Mouse (Mus musculus): ENCODE data around the gene Zfp791.
A peak's percentile ranks its signal among the peaks of the same experiment; 100 is the strongest.
"Not testable (repeated sequence)": the region's sequence is repeated elsewhere in the genome, so short reads cannot be mapped to it uniquely, and the experiment has no call there.

Gene Zfp791

GRCm38 (mm10) chr8:85122995-85123394 lies at the start of gene Zfp791:
TSS of gene Zfp791 (minus strand) at chr8:85123095.
- DNase-seq: no peak

- DNase-seq: peak; percentile 64
Observed at GRCm38 (mm10) chr8:85171291-85171690, 48.4 kb upstream of the Zfp791 start.

- DNase-seq: no peak
Observed at GRCm38 (mm10) chr8:85151624-85152023, 28.7 kb upstream of the Zfp791 start, which contains the start of gene Cks1brt. TSS of gene Cks1brt (plus strand) at chr8:85151924.

- DNase-seq: no peak
Observed at GRCm38 (mm10) chr8:85142516-85142915, 19.6 kb upstream of the Zfp791 start.

DNA sequence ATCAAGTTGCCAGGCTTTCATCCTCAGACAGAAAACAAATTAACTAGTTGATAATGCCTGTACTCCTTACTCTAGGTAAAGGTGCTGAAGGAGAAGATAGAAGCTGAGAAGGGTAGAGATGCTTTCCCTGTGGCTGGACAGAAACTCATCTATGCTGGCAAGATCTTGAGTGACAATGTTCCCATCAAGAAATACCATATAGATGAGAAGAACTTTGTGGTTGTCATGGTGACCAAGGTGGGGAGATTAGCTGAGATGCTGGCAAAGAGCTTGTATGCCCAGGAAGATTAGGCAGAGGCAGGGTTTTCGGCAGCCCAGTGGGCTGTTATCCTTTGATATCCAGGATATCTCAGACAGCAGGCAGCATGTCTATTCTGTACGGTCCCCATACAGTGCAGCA lies 12.8 kb upstream of the Zfp791 start:
- not testable (repeated sequence) for DNase-seq

DNA sequence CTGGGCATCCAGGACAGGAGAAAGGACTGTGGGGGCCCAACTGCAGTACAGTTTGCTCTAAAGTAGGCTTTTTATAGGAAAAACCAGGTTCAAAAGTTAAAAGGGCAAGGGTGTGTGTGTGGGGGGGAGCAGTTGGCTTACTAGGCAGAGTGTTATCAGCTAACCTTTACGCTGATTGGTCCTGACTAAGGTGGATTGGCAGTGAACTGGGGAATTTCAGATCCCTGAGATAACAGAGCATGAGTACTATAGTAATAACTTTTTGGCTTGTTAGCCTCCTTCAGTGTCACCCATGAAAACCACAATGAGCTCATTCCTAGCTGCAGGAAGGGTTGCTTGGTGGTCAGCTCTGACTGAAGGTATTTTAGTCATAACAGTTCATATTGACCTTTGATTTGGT lies 9.4 kb upstream of the Zfp791 start:
- no peak for DNase-seq

GRCm38 (mm10) chr8:85123691-85124090 lies 796 bp upstream of the Zfp791 start:
- DNase-seq: no peak

- not testable (repeated sequence) for DNase-seq
Observed at GRCm38 (mm10) chr8:85120251-85120650, 2.6 kb downstream of the Zfp791 start.

- peak; percentile 93 for DNase-seq
Observed at GRCm38 (mm10) chr8:85119052-85119981, 3.6 kb downstream of the Zfp791 start.

- no peak for DNase-seq
Observed at GRCm38 (mm10) chr8:85116984-85117383, 5.9 kb downstream of the Zfp791 start.

GRCm38 (mm10) chr8:85115501-85115900 lies 7.4 kb downstream of the Zfp791 start:
- no peak for DNase-seq

DNA sequence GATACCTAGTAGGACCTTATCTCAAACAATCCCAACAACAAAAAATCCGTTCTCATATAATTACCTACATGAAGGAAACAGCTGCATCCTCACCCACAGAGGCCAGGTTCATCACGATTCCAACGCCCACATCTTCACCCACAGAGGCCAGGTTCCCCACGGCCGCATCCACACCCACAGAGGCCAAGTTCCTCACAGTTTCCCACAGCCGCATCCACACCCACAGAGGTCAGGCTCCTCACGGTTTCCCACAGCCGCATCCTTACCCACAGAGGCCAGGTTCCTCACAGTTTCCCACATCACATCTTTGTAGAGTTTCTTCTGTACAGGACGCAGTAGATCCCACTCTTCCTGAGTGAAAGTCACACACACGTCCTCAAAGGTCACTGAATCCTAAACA lies 9.7 kb downstream of the Zfp791 start:
- DNase-seq: no peak

- DNase-seq: no peak
Observed at GRCm38 (mm10) chr8:85100076-85100665, 22.7 kb downstream of the Zfp791 start.

GRCm38 (mm10) chr8:85096850-85097249 lies 26.0 kb downstream of the Zfp791 start:
- DNase-seq: no peak

GRCm38 (mm10) chr8:85096196-85096595 lies 26.7 kb downstream of the Zfp791 start:
- no peak for DNase-seq

DNA sequence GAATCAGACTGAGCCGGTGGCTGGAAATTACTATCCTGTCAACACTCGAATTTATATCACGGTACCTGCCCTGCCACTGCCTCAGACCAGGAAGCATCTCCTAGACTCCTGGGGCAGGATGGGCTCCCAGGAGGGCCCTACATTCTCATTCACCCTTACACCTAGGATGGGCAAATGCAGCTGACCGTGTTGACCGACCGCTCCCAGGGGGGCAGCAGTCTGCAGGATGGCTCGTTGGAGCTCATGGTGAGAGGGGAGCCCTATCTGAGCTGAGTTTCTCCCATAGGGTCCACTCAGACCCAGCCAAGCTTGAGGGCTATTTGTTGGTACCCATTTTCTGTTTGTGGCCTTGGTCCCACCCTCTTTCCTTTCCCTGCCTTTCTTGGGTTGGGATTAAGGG lies 27.3 kb downstream of the Zfp791 start:
- no peak for DNase-seq

DNA sequence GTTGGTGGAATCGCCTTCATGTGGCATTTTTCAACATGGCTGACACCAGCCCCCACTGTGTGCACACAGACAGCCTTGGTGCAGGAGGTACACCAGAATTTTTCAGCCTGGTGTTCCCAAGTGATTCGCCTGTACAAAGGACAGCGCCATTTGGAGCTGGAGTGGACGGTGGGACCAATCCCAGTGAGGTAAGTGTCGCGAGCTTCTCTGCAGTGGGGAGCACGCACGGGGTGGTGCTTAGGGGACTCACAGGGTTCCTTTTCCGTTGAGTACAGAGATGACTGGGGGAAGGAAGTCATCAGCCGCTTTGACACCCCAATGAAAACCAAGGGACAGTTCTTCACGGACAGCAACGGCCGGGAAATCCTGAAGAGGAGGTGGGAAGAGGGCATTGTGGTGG lies 27.8 kb downstream of the Zfp791 start:
- DNase-seq: no peak

DNA sequence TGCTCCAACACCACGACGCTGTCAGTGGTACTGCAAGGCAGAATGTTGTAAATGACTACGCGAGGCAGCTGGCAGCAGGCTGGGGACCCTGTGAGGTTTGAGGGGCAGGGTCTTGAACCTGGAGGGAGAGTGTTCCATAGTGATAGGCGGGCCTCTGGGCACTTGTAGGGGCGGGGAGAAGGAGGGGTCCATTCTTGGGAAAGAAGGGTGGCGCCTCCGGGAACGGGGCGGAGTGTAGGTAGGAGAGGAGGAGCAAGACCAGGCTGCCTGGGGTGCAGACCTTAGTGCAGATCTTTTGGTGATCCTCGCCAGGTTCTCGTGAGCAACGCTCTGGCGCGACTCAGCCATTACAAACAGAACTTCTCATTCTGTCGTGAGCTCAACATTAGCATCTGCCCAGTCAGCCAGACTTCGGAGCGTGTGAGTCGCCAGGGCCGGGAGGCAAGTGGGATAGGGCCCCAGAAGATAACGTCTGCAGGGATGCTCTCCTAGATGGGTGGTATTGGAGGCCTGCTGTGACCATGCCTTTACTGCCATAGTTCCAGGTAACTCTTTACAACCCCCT lies 31.3 kb downstream of the Zfp791 start:
- DNase-seq: no peak

DNA sequence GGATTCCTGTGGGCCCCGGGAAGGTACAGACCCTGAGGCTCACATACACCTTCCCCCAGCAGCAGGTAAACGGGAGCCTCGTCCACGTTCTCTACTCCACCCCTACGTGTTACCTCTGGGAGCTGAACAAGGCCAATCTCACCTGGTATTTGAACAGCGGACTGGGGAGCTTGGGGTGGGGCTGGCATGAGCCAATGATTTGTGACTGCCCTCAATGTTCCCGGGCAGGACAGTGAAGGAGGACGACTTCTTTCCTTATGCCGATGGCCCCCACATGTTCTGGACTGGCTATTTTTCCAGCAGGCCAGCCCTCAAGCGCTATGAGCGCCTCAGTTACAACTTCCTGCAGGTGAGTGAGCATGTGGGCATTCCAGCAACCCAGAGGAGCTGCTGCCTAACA lies 32.0 kb downstream of the Zfp791 start:
- DNase-seq: no peak

DNA sequence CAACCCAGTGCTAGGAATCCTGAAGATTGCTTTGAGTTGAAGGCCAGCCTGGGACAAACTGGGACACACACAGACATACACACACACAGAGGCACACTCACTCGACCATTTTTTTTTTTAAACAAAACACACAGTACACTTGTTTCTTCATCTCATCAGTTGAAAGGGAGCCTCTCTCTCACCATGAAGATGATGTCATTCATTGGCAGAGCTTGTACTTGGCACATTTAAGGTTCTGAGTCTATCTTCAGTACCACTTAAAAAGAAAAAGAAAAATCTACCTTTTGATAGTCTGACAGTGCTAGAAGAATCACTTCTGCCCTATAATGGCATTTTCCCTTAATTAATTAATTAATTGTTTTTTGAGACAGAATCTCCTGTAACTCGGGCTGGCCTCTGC lies 34.1 kb downstream of the Zfp791 start:
- no peak for DNase-seq

DNA sequence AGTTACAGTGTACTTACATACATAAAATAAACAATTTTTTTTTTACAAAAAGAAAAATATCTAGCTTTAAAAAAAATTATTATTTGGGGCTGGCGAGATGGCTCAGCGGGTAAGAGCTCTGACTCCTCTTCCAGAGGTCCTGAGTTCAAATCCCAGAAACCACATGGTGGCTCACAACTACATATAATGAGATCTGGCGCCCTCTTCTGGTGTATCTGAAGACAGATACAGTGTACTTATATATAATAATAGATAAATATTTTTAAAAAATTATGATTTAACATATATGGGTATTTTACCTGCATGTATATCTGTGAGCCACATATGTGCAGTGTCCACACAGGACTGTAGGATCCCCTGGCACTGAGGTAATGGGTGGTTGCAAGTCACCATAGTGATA lies 36.7 kb downstream of the Zfp791 start:
- peak; percentile 9 for DNase-seq

DNA sequence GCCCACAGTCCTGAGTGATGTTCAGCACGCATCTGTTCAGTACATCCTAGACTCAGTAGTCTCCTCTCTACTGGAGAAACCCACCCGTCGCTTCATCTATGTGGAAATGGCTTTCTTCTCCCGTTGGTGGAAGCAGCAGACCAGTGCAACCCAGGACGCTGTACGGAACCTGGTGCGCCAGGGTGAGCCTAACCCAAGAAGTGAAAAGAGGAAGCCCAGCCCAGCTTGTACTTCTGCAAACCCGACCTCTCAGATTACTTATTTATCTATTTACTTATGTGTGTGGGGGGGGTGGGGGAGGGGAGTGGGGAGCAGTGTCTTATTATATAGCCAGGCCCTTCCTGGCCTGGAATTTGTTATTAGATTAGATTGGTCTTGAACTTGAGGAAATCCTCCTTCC lies 38.3 kb downstream of the Zfp791 start:
- DNase-seq: peak; percentile 8

DNA sequence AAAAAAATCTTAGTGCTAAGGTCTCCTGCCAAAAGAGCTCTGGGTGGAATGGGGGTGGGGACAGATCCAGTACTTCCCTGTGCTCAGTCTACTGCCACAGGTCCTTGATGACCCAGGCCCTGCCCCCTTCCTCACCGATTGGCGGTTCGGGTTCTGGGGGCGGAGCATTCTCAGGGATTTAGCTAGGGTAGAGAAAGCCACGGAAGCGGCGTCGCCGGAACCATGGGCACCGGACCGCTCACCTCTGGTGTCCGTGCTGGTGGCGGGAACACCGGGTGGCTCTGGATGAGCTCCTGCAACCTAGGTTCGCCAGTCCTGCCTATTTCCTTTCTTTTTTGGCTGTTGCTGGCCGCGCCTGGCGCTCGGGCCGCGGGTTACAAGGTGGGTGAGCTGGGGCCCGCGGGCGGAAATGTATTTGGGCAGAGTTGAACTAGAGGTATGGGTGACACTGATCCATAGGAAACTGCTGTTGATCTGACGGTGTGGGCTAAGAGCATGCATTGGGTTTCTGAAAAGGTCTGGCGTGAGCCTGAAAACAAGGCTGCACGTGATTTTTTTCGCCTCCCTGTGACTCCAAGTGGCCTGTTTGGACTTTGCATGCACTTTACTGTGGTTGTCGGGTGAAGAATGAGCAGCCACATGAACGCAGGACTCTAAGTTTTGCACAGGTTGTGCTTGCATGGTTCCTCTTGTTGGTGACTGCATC lies 39.6 kb downstream of the Zfp791 start, which contains the start of gene Man2b1:
Man2b1 (plus strand) TSS at position 163 of the 706 bp plus-strand sequence.
- DNase-seq: peak; percentile 93
